In genomic region chr12:3809520-3810180, GRCm38 (mm10) we compare ENCODE assay signal across 15 mouse cellular contexts. TPM values are rescaled to one million over a fixed set of nuclear protein-coding genes. Genes with fewer than 3 reads are reported as not detected.
DNase-seq lines count a peak whose midpoint lies in the region; ATAC-seq and TF ChIP-seq lines count a peak whose summit lies in the region.
"Had no signal": no experiment of that assay in that cellular context is flagged by ENCODE, and none has a peak within 500 bp of the region (broad histone marks: within the 10 kb centered on the region; RNA-seq: fewer than 3 reads in every experiment).

No protein-coding gene starts in this region.

- peaks cover 41 to 53% of the 10 kb centered on the region in 2 experiments for H3K4me1 ChIP-seq in heart, embryonic 14.5 days (ENCODE audit: control insufficient read depth in 2 of 2, insufficient read depth in 2 of 2, low read length in 2 of 2)
- H3K4me1 ChIP-seq in lung, embryonic 14.5 days (ENCODE audit: insufficient read depth), result peaks cover 44% of the 10 kb centered on the region
- H3K4me1 ChIP-seq in embryonic facial prominence, embryonic 14.5 days (ENCODE audit: control insufficient read depth, insufficient read depth, low read length), result peaks cover 37% of the 10 kb centered on the region
- peaks cover 26% of the 10 kb centered on the region for H3K4me1 ChIP-seq in intestine, postnatal 0 days (replicated peaks; ENCODE audit: control insufficient read depth, insufficient read depth, low read length)

- no peak overlapping the region for H3K4me3 ChIP-seq in heart, embryonic 14.5 days (ENCODE audit: control insufficient read depth in 1 of 2, insufficient read depth in 1 of 2, low read depth in 1 of 2, low read length in 2 of 2)
- H3K4me3 ChIP-seq in lung, embryonic 14.5 days (ENCODE audit: low read depth, low read length), result no peak overlapping the region; the same call in 1 of the 2 replicates
- no peak overlapping the region for H3K4me3 ChIP-seq in embryonic facial prominence, embryonic 14.5 days (ENCODE audit: low read depth, low read length)
- H3K4me3 ChIP-seq in intestine, postnatal 0 days (ENCODE audit: low read depth, low read length), result no peak overlapping the region

- no peak overlapping the region; the same call in 1 of the 2 replicates for H3K9ac ChIP-seq in heart, embryonic 14.5 days (ENCODE audit: low read length)
- no peak overlapping the region for H3K9ac ChIP-seq in lung, embryonic 14.5 days
- H3K9ac ChIP-seq in embryonic facial prominence, embryonic 14.5 days (ENCODE audit: low read depth, low read length), result no peak overlapping the region
- H3K9ac ChIP-seq in intestine, postnatal 0 days (ENCODE audit: low read depth, low read length), result no peak overlapping the region

- H3K4me2 ChIP-seq in heart, embryonic 14.5 days (ENCODE audit: low read length), result peak overlapping the region; percentile 35
- peak overlapping the region; percentile 79 for H3K4me2 ChIP-seq in lung, embryonic 14.5 days
- H3K4me2 ChIP-seq in embryonic facial prominence, embryonic 14.5 days (ENCODE audit: low read depth, low read length), result peak overlapping the region; percentile 90
- H3K4me2 ChIP-seq in intestine, postnatal 0 days (replicated peaks; ENCODE audit: low read depth), result peak overlapping the region; percentile 21; the same call in 1 of the 2 replicates

- 0 out of 2 replicates have a peak, but pooled peaks cover 8% of the 10 kb centered on the region for H3K36me3 ChIP-seq in heart, embryonic 14.5 days (ENCODE audit: control insufficient read depth, insufficient read depth, low read length)
- peaks cover 9% of the 10 kb centered on the region; the same call in 1 of the 2 replicates for H3K36me3 ChIP-seq in lung, embryonic 14.5 days (ENCODE audit: insufficient read depth)
- H3K36me3 ChIP-seq in embryonic facial prominence, embryonic 14.5 days (ENCODE audit: control insufficient read depth, insufficient read depth, low read length), result no peaks in the 10 kb centered on the region
- 0 out of 2 replicates have a peak, but pooled peaks cover 3% of the 10 kb centered on the region for H3K36me3 ChIP-seq in intestine, postnatal 0 days (ENCODE audit: control insufficient read depth, insufficient read depth)
- H3K36me3 ChIP-seq: neural tube, embryonic 12.5 days had no signal

- DNase-seq in heart, adult 8-10 months (ENCODE audit: low spot score), result no peak
- no peak for DNase-seq in lung, embryonic 14.5 days
- DNase-seq in lung, postnatal 10 days, result no peak
- DNase-seq in embryonic facial prominence, embryonic 14.5 days (ENCODE audit: low spot score), result no peak
- DNase-seq in left cerebral cortex, adult 18-20 months (ENCODE audit: low spot score in 2 of 2), result no peak
- DNase-seq: adrenal gland, postnatal 10 days; cerebellum, adult 11-12 months; left cerebral cortex, postnatal 4 days; lung, postnatal 4 days; right cerebral cortex, adult 18-20 months had no signal

- H3K27me3 ChIP-seq in heart, embryonic 14.5 days (ENCODE audit: control insufficient read depth, insufficient read depth, low read length), result no peaks in the 10 kb centered on the region
- H3K27me3 ChIP-seq in lung, embryonic 14.5 days (ENCODE audit: insufficient read depth, low read length), result no peaks in the 10 kb centered on the region
- no peaks in the 10 kb centered on the region for H3K27me3 ChIP-seq in embryonic facial prominence, embryonic 14.5 days (replicated peaks; ENCODE audit: control insufficient read depth, insufficient read depth, low read length)
- no peaks in the 10 kb centered on the region for H3K27me3 ChIP-seq in intestine, postnatal 0 days (replicated peaks; ENCODE audit: control insufficient read depth, insufficient read depth, low read length)
- H3K27me3 ChIP-seq: neural tube, embryonic 12.5 days; Patski had no signal

- no peak for ATAC-seq in heart, embryonic 14.5 days (ENCODE audit: insufficient number of reproducible peaks, insufficient read depth, low FRiP score, low read depth)
- no peak for ATAC-seq in lung, embryonic 14.5 days (ENCODE audit: insufficient read depth)
- no peak for ATAC-seq in embryonic facial prominence, embryonic 14.5 days (ENCODE audit: low read depth)
- no peak for ATAC-seq in intestine, postnatal 0 days
- ATAC-seq in erythroid progenitor cell, adult 5-6 weeks (replicated peaks; ENCODE audit: low FRiP score, poor library complexity, severe bottlenecking), result no peak
- ATAC-seq: Patski had no signal

- peak overlapping the region in 1 of 2 experiments; percentile 28; a peak in 2 of 4 replicates for H3K27ac ChIP-seq in heart, embryonic 14.5 days (replicated peaks in 1 of 2; ENCODE audit: control insufficient read depth in 1 of 2, insufficient read depth in 1 of 2, low read depth in 2 of 2, low read length in 2 of 2)
- peak overlapping the region; percentile 50; the same call in 1 of the 2 replicates for H3K27ac ChIP-seq in lung, embryonic 14.5 days (ENCODE audit: low read depth)
- no peak overlapping the region for H3K27ac ChIP-seq in embryonic facial prominence, embryonic 14.5 days (replicated peaks; ENCODE audit: low read depth, low read length)
- H3K27ac ChIP-seq in intestine, postnatal 0 days (ENCODE audit: low read depth, low read length), result no peak overlapping the region
- H3K27ac ChIP-seq: neural tube, embryonic 12.5 days had no signal

- WGBS in heart, embryonic 14.5 days, result 53% methylated on average over 7 of the region's 7 CpGs
- WGBS in lung, embryonic 14.5 days, result 50% methylated on average over 7 of the region's 7 CpGs
- WGBS in embryonic facial prominence, embryonic 14.5 days, result 64% methylated on average over 7 of the region's 7 CpGs
- WGBS in intestine, postnatal 0 days, result 42% methylated on average over 7 of the region's 7 CpGs

- TF ChIP-seq CTCF in lung, embryonic 14.5 days (IDR thresholded peaks at IDR 0.05; ENCODE audit: low read depth), result no peak
- no peak for TF ChIP-seq CTCF in intestine, postnatal 0 days (IDR thresholded peaks at IDR 0.05; ENCODE audit: low read depth)

- no peaks in the 10 kb centered on the region for H3K9me3 ChIP-seq in heart, embryonic 14.5 days (ENCODE audit: control insufficient read depth, low read length)
- no peaks in the 10 kb centered on the region for H3K9me3 ChIP-seq in lung, embryonic 14.5 days (ENCODE audit: low read depth, low read length)
- no peaks in the 10 kb centered on the region for H3K9me3 ChIP-seq in embryonic facial prominence, embryonic 14.5 days (ENCODE audit: control insufficient read depth, low read length)
- no peaks in the 10 kb centered on the region for H3K9me3 ChIP-seq in intestine, postnatal 0 days (ENCODE audit: control insufficient read depth)
- H3K9me3 ChIP-seq: neural tube, embryonic 12.5 days had no signal

RNA-seq across cellular contexts. Expression of gene Dnmt3a, which starts 3.8 kb away (rescaled TPM):
- 44.8 and 48.7 TPM in 2 replicates for polyA plus RNA-seq in heart, embryonic 14.5 days (2014; fragmentation: Nextera tagmentation; extraction: Ambion mirVana)
- 10 to 100 TPM; 46.0 to 59.4 (median 50.9) TPM for total RNA-seq in heart, adult 8-10 months (2022)
- 88.0 and 95.5 TPM in 2 replicates for polyA plus RNA-seq in lung, embryonic 14.5 days (2014; fragmentation: Nextera tagmentation; extraction: Ambion mirVana)
- 64.9 and 65.2 TPM in 2 replicates for polyA plus RNA-seq in embryonic facial prominence, embryonic 14.5 days (2014; fragmentation: Nextera tagmentation; extraction: Ambion mirVana)
- polyA plus RNA-seq in intestine, postnatal 0 days (2015; fragmentation: Nextera tagmentation; extraction: Ambion mirVana), result 33.9 and 42.2 TPM in 2 replicates
- 10 to 100 TPM; 86.7 to 94.0 TPM for total RNA-seq in left cerebral cortex, adult 18-20 months (2021)
- total RNA-seq in erythroid progenitor cell, adult 5-6 weeks (2015; ENCODE audit: low replicate concordance), result 1.3 and 4.0 TPM in 2 replicates
- total RNA-seq in erythroid progenitor cell, adult 5-6 weeks (2017; ENCODE audit: low replicate concordance), result 0.83 and 3.7 TPM in 2 replicates

Comparison
In these comparisons a context has a peak if more than half of its experiments do, and no peak if none do; other contexts are left out.
1. H3K4me2 ChIP-seq: peak in every context shown above with its lines; median percentile 90 in embryonic facial prominence, embryonic 14.5 days; 79 in lung, embryonic 14.5 days; 35 in heart, embryonic 14.5 days; 21 in intestine, postnatal 0 days.